Mouse (Mus musculus) megakaryocyte, adult 5-6 weeks (primary cell): ENCODE data around the gene Rftn2. TPM values are rescaled to one million over a fixed set of nuclear protein-coding genes. Genes with fewer than 3 reads are reported as not detected.
"Not testable (repeated sequence)": the region's sequence is repeated elsewhere in the genome, so short reads cannot be mapped to it uniquely, and the experiment has no call there.

ENCODE experiments used
- ATAC-seq: 2 replicates; pipeline ENCODE4 v1.8.0; 2016; ENCODE audit warnings: mild to moderate bottlenecking, inconsistent platforms; ENCODE audit not compliant: poor library complexity, severe bottlenecking
- total RNA-seq, 2 experiments: library from RNA; stranded (forward) in 1 of 2; stranded (reverse) in 1 of 2; fragments of 153-499, 151-499 nt in 1 of 2; fragments of 221-1000, 200-1000 nt in 1 of 2; gene quantifications; 2 replicates each; pipeline versions ENCODE4 v1.2.3 to v1.2.4; 2015 to 2017

Gene Rftn2
- total RNA-seq, 2 experiments from 2014 or later = 2.2 to 2.5 TPM

DNA sequence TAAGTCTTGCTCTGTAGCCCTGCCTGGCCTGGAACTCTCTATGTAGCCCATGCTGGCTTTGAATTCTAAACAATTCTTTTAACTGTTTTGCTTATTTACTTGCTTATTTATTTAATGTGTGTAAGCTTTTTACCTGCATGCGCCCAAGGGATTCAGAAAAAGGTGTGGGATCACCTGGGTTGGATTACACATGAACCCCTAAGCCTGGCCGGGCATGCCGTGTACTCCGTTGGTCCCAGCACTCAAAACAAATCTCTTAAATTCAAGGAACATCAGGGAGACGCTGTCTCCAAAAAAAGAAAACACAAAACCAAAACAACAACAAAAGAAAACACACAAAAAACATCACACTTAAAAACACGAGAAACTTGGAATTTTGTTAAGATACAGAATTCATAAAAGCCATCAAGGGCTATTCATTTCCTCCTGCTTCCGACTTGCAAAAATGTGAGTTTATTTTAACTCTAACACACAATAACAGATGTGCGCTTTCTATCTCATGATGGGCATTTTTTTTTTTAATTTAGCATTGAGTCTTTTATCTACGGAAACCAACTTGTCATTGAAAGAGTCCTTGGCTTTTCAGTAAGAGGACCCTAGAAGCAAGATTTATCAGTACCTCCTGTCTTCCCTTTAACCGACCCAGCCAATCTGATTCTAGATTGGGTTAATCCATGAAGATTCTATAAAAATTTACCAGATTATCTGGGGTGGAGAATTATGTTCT is 96.2 kb downstream of the Rftn2 start:
- ATAC-seq = no peak

DNA sequence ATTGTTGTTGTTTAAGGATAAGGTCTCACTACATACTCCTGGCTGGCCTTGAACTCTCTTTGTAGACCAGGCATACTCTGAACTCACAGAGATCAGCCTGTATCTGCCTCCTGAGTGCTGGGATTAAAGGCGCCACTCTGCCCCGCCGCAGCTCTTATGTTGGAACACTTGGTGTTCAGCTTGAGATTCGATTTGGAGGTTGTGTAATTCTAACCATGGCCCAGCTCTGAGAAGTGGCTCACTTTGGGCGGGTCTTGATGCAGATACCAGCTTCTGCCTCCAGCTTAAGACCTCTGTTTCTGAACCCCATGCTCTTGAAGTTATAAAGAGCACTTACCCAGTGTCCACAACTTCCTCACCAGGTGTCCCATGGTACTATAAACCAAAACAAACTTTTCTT is 96.9 kb downstream of the Rftn2 start:
- ATAC-seq = no peak

DNA sequence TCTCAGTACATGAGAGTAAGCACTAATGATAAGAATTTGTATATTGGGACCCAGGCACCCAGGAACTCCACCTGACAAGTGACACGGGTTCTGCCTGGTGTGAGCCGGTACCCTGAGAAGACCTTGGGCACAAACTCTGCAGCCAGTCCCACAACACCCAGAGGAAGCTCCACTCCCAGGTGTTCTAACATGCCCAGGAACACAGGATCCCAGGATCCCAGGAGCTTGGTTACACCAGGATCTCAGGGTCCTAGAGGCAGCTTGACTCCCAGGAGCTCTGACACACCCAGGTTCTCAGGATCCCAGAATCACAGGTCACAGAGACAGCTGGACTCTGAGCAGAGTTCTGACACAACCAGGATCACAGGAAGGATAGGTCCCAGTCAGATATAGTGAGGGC is 102.4 kb downstream of the Rftn2 start:
- not testable (repeated sequence) for ATAC-seq

DNA sequence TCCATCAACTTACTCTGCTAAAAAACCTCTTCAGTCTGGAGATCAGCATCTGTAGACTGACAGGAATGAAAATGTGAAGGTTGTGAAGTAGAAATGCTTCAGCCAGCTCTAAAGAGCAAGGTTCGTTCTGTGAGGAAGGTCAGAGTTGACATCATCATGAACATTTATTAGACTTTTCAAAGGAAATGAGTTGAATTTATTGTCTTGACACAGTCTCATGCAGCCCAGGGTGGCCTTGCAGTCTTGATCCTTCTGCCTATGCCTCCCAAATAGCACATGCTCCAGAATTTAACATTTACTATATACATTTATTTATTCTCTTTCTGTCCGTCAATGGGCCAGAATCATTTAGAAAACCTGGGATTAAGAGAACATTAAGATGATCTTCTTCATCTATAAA is 103.0 kb downstream of the Rftn2 start:
- no peak for ATAC-seq

DNA sequence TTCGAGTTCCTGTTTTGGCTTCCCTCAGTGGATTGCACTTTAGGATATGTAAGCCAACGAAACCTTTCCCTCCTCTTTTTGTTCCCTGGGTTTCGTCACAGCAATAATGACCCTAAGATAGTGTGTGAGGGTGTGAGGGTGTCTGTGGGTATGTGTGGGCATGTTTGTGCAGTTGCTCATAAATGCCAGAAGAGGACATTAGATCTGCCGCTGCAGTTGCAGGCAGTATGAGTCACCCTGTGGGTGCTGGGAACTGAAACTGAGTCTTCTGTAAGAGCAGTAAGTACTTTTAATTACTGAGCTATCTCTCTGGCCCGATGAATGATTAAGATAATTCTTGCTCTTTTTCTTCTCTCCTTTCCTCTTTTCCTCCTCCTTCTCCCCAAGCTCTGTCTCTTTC is 103.5 kb downstream of the Rftn2 start:
- no peak for ATAC-seq

Other genes with a start within 250 kb of the Rftn2 start
- gene Sf3b1, start 199.3 kb downstream of the Rftn2 start, total RNA-seq (2015) = 288 and 309 TPM in 2 replicates
- gene Sf3b1, start 199.3 kb downstream of the Rftn2 start, total RNA-seq (2017) = 305 and 338 TPM in 2 replicates
- gene Coq10b, start 174.0 kb downstream of the Rftn2 start, total RNA-seq (2015) = 28.5 and 28.6 TPM in 2 replicates
- gene Coq10b, start 174.0 kb downstream of the Rftn2 start, total RNA-seq (2017) = 25.4 and 25.8 TPM in 2 replicates
- gene Hspe1, start 138.7 kb downstream of the Rftn2 start, total RNA-seq (2015) = 119 TPM in 2 replicates
- 121 and 162 TPM in 2 replicates for gene Hspe1, start 138.7 kb downstream of the Rftn2 start, total RNA-seq (2017)
- 56.6 and 68.6 TPM in 2 replicates for gene Hspd1, start 138.5 kb downstream of the Rftn2 start, total RNA-seq (2015)
- 112 and 120 TPM in 2 replicates for gene Hspd1, start 138.5 kb downstream of the Rftn2 start, total RNA-seq (2017)
- gene Mob4, start 95.6 kb downstream of the Rftn2 start, total RNA-seq (2015) = 58.9 and 68.5 TPM in 2 replicates
- 50.4 and 56.6 TPM in 2 replicates for gene Mob4, start 95.6 kb downstream of the Rftn2 start, total RNA-seq (2017)
- gene Mars2, start 10.4 kb upstream of the Rftn2 start, total RNA-seq (2015) = 2.7 and 3.9 TPM in 2 replicates
- 3.7 and 4.1 TPM in 2 replicates for gene Mars2, start 10.4 kb upstream of the Rftn2 start, total RNA-seq (2017)
- gene Boll, start 136.7 kb upstream of the Rftn2 start, total RNA-seq (2015) = 0.09 TPM in 1 of 2 replicates, not detected in the other
- not detected in 2 replicates for gene Boll, start 136.7 kb upstream of the Rftn2 start, total RNA-seq (2017)
- gene Plcl1, start 179.1 kb upstream of the Rftn2 start, total RNA-seq (2015) = 1.0 and 1.3 TPM in 2 replicates
- 0.62 and 2.0 TPM in 2 replicates for gene Plcl1, start 179.1 kb upstream of the Rftn2 start, total RNA-seq (2017)